Mouse (Mus musculus) liver, embryonic 14.5 days (tissue): ENCODE data around the gene Gm21411.
"Not testable (repeated sequence)": the region's sequence is repeated elsewhere in the genome, so short reads cannot be mapped to it uniquely, and the experiment has no call there.

ENCODE experiments used
- CTCF ChIP-seq: IDR thresholded peaks from 2 replicates; pipeline ENCODE4 v1.5.1; 2016; ENCODE audit warnings: antibody characterized with exemption, low read depth, control low read depth
- EP300 ChIP-seq: IDR thresholded peaks from 2 replicates; pipeline ENCODE4 v1.6.1; 2016; ENCODE audit warnings: antibody characterized with exemption, low read depth

DNA sequence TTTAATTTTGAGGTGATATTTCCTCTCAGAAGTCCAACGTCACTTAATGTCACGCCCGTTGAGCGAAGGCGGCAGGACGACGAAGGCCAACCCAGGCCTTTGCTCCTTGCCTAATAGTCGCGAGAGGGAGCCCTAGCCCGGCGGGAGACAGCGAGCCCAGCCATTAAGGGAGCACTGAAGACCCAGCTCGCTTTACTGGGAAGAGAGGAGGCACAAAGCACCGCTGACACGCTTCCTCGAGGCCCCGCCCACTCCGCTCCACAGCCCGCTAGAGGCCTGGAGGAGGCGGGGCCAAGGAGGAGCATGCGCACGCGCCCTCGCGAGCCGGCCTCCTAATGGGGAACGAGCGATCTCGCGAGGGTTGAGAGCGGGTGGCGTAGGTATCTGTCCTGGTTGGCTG lies 32.3 kb upstream of the Gm21411 start:
- not testable (repeated sequence) for TF ChIP-seq CTCF, EP300
